Mouse (Mus musculus) olfactory bulb, adult 2 months (tissue): ENCODE data around the gene Syt1.

Source experiments
- CTCF ChIP-seq: fragments of 200-500 bp; IDR thresholded peaks from 2 replicates; pipeline ENCODE4 v1.5.1; 2012; ENCODE audit warnings: low read depth, mild to moderate bottlenecking, low read length, moderate library complexity; ENCODE audit not compliant: insufficient read depth
- POLR2A ChIP-seq: fragments of 200-500 bp; IDR thresholded peaks from 2 replicates; pipeline ENCODE4 v1.6.1; 2012; ENCODE audit warnings: mild to moderate bottlenecking, low read depth, low read length, moderate library complexity; ENCODE audit not compliant: insufficient read depth

DNA sequence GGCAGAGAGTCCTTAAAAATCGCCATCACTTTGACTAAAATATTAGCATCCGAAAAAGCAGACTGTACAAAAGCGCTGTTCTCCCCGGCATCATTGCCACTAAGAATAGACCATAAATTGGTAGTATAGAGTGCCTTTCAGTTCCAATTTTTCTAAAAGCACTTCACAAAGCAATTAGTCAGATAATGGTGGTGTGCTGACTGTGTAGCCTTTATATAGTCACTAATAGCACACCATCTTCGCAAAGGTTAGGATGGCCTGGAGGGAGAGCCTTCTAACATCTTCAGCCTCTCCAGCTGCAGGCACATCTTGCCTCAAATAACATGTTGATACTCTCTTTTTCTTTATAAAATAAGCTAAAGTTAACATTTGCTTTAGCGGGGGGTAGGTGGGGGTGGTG, 138.4 kb downstream of the Syt1 start:
- no peak for TF ChIP-seq CTCF
- TF ChIP-seq POLR2A = no peak
